Mouse (Mus musculus): ENCODE data around the gene Azin2.
A peak's percentile ranks its signal among the peaks of the same experiment; 100 is the strongest.

The Azin2 gene

DNA sequence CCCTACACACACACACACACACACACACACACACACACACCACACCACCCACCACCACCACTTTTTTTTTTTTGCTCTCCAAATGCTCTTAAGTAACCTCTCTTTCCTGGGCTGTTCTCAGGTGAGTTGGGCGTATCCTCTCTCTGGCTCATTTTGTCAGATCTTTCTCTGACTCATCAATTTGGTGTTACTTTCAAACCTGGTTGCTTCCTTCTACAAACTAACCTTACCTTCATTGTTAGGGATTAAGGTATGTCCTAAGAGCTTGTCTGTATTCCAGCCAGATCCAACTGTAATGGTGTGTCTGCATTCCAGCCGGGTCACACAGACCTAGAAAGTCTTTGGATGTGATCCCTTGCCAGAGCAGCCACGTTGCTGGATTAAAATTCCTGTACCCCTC lies 15.0 kb upstream of the Azin2 start:
- DNase-seq (ENCODE audit: low spot score): no peak

- no peak for DNase-seq (ENCODE audit: low spot score)
These were observed 14.3 kb upstream of the Azin2 start for GRCm38 (mm10) chr4:128976577-128976976.

DNA sequence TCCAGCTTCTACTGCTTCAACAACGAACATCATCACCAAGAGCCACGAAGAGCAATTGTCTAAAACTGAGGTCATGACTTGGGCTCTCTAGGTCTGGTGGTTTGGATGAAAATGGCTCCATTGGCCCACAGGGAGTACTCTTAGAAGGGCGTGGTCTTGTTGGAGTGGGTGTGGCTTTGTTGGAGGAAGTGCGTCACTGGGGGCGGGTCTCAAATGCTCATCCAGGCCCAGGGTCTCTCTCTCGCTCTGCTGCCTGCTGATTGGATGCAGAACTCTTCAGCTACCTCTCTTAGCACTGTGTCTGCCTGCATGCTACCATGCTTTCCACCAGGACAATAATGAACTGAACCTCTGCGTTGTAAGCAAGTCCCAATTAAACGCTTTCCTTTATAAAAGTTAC lies 12.4 kb upstream of the Azin2 start:
- DNase-seq (ENCODE audit: low spot score): no peak

- DNase-seq (ENCODE audit: low spot score): peak; percentile 86
These were observed 8.9 kb upstream of the Azin2 start for GRCm38 (mm10) chr4:128971065-128971694.

- no peak for DNase-seq (ENCODE audit: low spot score)
These were observed 8.2 kb upstream of the Azin2 start for GRCm38 (mm10) chr4:128970417-128970807.

DNA sequence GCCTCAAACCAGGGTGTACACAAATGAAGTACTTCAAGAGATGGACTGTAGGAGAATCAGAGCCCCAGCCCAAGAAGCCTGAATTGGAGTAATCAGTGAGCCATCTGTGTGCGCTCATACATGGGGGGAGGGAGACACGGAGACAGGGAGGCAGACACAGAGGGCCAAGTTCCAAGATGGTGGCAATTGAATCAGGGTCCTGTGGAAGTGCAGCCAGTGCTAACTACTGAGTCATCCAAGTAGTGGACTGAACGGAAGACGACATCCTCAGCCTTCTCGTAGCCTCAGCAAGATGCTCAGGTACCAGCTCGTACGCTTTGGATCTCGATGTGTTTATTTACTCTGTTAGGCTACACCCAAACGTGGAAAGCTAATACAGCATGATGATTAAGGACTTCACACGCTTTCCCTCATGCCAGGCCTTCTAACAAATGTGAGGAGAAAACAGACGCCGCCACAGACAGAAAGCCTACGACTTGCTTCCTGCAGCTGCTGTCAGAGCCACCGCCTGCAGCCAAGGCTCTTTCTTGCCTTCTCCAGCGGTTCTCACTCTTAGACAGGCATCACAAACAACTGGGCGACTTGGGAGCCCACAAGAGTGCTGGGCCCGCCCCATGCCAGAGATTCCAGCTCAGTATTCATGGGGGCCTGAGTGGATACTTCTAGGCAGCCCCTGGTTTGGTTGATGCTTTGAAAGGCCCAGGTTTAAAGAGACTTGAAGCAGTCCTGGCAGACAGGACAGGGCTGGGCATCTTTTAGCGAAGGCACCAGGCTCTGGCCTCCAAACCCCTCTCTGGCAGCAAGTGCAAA lies 7.6 kb upstream of the Azin2 start:
- DNase-seq (ENCODE audit: low spot score): no peak

- DNase-seq (ENCODE audit: low spot score): no peak
These were observed 6.8 kb upstream of the Azin2 start for GRCm38 (mm10) chr4:128969081-128969480.

DNA sequence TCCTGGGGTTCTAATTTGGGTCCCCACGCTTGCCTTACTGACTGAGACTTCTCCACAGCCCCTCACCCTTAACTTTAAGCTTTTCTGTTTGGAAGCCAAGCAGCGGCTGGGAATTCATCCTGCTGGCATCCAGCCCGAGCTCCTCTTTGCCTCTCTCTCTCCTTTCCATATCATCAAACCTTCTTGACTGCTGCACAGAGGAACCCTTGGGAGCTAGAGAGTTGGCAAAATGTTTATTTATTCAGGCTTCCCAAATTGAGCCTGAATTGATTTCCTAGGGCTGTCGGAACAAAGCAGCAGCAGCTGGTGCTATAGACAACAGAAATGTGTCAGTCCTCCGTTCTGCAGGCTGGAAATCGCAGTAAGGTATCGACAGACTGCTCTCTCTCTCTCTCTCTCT lies 4.5 kb upstream of the Azin2 start:
- no peak for DNase-seq (ENCODE audit: low spot score)

GRCm38 (mm10) chr4:128962926-128963290 lies 666 bp upstream of the Azin2 start:
- no peak for DNase-seq (ENCODE audit: low spot score)

DNA sequence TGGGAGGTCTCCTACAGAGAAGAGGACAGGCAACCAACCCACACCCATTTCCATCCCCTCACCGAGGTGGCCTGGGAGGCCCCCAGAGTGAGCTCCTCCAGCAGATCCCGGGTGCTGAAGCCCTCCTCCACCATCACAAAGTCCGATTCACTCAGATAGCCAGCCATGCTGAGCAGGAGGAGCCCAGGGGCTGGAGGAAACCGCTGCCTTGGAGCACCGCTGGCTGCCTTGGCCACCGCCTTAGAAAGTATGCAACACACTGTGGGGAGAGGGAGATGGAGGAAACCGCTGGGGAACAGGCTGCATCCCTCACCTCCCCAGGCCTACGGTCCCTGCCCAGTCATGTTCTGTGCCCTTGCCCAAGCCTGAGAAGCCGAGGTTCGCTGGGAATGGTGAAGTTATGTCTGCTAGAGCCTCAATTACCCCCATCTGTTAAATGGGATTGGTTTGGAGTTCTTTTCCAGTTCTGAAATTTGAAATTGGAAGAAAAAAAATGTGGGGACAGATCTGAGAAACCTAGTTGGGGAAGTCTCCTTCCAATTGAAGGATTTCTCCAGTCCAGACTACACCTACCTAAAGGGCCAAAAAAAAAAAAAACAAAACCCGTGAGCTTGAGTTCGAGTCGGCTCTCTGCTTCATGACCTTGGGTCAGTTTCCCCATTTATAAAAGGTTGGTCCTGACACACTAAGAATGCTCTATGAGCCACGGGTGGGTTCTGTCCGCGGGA lies 777 bp downstream of the Azin2 start:
- DNase-seq (ENCODE audit: low spot score): peak; percentile 23

DNA sequence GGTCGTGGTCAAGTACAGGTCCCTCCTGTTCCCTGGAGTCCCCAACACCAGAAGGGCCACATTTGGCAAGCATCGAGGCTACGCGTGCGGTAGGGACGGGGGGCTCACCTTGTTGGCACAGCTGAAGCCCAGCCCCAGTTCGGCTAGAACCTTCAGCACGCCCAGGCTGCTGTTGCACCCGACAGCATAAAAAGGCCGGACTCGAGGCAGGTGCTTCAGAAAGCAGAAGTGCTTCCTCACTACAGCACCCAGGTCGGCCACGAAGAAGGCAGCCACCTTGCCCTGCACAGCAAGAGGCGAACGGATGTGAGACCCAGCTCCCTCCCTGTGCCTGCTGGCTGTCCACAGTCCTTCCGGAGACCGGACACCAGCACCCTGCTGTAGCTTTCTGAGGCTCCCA lies 2.6 kb downstream of the Azin2 start:
- DNase-seq (ENCODE audit: low spot score): no peak

DNA sequence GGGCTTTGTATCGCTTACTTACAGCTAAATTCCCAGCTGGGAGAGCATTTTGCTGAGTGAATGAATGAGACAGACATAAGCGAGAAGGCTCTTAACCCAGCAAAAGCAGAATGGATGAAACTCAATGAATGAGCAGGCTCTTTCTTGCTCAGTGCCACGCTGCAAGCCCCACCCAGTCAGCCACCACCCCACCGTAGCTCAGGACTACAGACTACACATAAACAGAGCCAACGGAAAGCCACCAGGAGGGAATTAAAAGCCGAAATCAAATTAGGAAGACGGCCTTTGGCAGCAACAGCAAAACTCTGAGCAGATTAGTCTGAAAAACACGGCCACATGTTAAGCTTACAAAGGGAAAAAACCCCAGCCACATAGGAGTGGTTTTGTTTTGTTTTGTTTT lies 3.4 kb downstream of the Azin2 start:
- no peak for DNase-seq (ENCODE audit: low spot score)

- no peak for DNase-seq (ENCODE audit: low spot score)
These were observed 4.1 kb downstream of the Azin2 start for GRCm38 (mm10) chr4:128958156-128958555.

DNA sequence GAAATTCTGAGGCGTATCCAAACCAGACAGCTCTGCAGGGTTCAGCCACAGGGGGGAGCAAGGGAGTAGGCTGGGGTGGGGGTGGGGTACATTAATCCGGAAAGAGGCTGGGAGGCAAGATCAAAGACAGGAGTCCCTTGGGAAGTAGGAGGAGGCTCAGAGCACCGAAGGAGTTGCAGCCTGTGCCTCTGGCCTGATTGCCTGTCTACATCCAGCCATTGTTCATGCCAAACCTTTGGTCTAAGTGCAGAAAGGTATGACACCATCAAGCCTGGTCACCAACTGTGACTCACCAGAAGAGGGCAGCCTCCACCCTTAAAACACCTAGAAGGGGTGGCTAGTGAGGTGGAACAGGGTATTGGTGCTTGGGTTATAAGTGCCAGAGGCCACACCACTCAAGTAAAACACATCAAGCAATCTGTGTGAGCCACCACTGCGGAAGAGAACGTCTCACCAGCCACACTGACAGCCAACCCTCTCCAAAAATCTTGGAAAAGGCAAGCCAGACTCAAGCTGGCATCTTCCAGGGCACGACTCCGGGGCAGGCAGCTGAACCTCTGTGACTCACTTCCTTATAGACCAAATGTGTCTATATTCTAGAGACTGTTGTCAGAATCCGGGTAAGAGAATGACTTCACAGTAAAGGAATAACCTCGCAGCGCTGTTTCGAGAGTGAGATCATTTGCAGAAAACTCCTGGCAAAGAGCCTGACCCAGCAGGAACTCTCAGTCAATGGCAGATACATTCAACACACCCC lies 4.9 kb downstream of the Azin2 start:
- peak; percentile 73 for DNase-seq (ENCODE audit: low spot score)

DNA sequence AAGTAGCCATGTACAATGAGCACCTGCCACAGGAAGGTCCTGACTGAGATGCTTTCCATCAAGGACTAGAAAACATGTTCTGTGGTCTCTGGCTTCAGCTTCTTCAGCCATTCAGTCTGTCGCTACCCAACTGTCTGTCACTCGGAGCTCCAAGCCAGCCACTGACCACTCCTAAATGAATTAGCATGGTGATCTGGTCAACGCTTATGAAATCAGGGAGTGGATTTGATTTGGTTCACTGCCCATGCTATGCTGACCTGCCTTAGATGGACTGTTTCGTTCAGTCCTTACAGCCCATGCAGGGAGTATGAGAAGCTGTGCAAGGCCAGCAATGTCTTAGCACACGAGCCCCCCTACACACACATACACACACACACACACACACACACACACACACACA lies 8.4 kb downstream of the Azin2 start:
- DNase-seq (ENCODE audit: low spot score): no peak

GRCm38 (mm10) chr4:128950461-128950860 lies 11.8 kb downstream of the Azin2 start:
- no peak for DNase-seq (ENCODE audit: low spot score)

DNA sequence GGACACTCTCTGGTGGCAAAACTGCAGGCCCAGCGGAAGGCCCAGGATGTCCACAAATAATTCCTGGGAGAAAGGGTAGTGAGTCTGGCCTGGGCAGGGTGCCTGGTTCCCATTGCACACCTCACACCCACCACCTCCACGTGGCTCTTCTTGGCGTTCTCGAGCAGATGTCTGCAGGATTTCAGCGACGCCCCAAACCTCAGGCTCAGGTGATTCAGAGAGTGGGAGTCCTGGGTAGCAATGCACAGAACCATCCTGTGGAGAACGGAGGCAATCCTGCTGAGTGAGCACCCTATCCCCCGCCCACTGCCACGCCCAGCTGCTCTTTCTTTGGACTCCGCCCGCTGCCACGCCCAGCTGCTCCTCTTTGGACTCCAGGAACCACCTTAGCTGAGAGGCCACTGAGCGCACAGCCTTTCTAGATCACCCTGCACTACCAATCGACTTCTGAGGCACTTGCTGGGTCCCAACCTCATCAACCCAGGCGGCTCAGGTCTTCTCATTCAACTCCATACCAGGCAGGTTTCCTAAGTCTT lies 12.7 kb downstream of the Azin2 start:
- DNase-seq (ENCODE audit: low spot score): no peak

DNA sequence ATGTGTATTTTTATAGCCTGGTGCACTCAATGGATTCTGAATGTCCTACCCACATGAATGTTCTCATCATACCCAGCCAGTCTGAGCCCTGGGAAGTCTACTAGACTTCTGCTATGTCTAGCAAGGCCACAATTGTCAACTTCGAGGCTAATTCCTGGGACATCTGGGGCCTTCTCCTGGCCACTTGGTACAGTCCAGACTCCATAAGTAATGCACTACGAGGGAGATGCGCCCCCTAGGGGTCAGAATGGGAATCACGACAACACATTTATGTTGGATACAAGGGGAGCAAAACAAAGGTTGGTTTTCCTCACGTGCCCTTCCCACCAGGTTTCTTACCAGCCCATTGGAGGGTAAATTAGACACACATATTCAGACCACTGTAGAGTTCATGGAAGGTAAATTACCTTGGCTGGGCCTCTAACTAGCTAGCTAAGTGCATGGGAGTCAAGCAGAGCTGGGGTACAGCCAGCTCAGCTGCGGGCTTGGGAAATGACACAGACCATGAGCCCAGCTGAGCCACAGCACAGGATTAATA lies 14.0 kb downstream of the Azin2 start:
- DNase-seq (ENCODE audit: low spot score): peak; percentile 84

DNA sequence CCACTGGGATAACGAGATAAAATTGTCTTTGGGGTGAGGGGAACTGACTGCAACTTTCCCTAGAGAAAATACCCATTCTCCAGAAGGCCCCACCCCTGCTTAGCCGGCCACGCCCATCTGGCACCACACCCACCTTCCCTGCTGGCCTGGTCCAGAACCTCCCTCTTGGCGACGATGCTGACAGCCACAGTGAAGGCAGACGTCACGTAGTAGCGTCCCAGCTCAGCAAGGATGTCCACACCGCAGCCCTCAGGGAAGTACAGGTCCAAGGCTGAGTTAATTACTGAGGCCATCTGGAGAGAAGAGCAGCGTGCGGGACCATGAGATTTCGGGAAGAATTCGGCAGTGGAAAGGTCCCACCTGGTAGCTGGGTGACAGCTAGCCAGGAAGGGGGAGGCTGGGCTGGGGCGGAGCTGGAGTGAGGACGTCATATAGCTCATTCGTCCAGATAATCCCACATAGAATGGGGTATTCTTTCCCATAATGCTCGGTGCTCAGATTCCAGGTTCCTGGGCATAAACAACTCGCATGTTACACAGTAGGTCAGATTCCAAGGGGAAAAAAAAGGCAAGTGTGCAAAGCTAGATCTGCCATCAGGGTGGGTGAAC lies 14.8 kb downstream of the Azin2 start:
- no peak for DNase-seq (ENCODE audit: low spot score)

DNA sequence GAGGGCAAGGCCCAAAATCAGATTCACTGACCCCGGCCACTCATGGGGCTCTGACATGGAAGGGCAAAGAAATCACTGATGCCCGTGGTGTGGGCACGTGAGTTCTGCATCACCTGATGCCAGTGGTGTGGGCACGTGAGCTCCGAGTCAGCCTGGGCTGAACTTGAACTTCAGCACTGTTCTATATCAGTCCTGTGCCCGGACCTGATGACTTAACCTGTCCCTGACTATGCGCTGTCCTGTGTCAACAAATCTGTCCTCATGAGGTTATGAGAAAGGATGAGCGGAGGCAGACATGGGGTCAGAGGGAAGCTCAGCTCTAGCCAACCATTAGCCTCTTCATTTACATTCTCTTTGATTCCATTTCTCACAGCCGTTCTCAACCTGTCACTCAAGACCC lies 15.5 kb downstream of the Azin2 start:
- DNase-seq (ENCODE audit: low spot score): no peak

GRCm38 (mm10) chr4:128942346-128942745 lies 19.9 kb downstream of the Azin2 start:
- DNase-seq (ENCODE audit: low spot score): peak; percentile 31

Measured in embryo, embryonic 10.5 days (tissue).